Mouse (Mus musculus): ENCODE data around the gene Arntl2. TPM values are rescaled to one million over a fixed set of nuclear protein-coding genes. Genes with fewer than 3 reads are reported as not detected.

The Arntl2 gene
- total RNA-seq, 2 experiments from 2014 or later, result 8.2 to 10.2 TPM

GRCm38 (mm10) chr6:146795166-146795923 lies 510 bp upstream of the Arntl2 start:
- Histone ChIP-seq H3K4me3 (peak overlapping the region; percentile 56), H3K27ac (no peak overlapping the region)
- intact Hi-C loops (cut with DNase I), result no loop called here
- no peak for DNase-seq (ENCODE audit: extremely low spot score in 1 of 2, low spot score in 2 of 2)
- TF ChIP-seq CTCF (IDR thresholded peaks at IDR 0.05), result no peak; the same call in 1 of the 2 replicates

DNA sequence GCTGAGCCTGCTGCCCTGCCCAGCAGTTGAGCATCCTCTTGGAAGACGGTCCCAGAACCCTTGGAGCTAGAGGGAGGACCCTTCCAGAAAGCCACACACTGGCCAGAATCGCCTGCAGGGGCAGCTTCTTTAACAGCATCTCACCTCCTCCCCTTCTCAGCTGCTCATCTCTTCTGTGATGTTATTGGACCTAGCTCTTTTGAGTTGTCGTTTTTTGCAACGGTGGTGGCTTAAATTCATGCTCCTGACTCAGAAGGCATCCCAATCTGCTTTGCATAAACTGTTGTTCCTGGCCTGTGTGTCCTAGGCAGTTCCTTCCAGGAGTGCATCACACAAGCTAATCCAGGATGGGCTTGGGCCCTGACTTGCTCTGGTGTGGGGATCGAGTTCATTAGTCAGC lies 1.6 kb downstream of the Arntl2 start:
- TF ChIP-seq CTCF (IDR thresholded peaks at IDR 0.05), result no peak
- no peak overlapping the region for H3K4me3 ChIP-seq
- DNase-seq (ENCODE audit: extremely low spot score in 1 of 2, low spot score in 2 of 2), result peak in 1 of 2 experiments; percentile 6
- intact Hi-C loops (cut with DNase I), result no loop called here
- no peak overlapping the region for H3K27ac ChIP-seq

GRCm38 (mm10) chr6:146809991-146810390 lies 14.1 kb downstream of the Arntl2 start:
- intact Hi-C loops (cut with DNase I), result no loop called here
- Histone ChIP-seq H3K4me3 (no peak overlapping the region), H3K27ac (no peak overlapping the region)
- DNase-seq (ENCODE audit: extremely low spot score in 1 of 2, low spot score in 2 of 2), result no peak
- no peak for TF ChIP-seq CTCF (IDR thresholded peaks at IDR 0.05)

- Histone ChIP-seq H3K27ac (no peak overlapping the region), H3K4me3 (no peak overlapping the region)
- intact Hi-C loops (cut with DNase I), result no loop called here
- no peak for DNase-seq (ENCODE audit: extremely low spot score in 1 of 2, low spot score in 2 of 2)
- TF ChIP-seq CTCF (IDR thresholded peaks at IDR 0.05), result no peak
Measured at GRCm38 (mm10) chr6:146813007-146813406, 17.2 kb downstream of the Arntl2 start.

DNA sequence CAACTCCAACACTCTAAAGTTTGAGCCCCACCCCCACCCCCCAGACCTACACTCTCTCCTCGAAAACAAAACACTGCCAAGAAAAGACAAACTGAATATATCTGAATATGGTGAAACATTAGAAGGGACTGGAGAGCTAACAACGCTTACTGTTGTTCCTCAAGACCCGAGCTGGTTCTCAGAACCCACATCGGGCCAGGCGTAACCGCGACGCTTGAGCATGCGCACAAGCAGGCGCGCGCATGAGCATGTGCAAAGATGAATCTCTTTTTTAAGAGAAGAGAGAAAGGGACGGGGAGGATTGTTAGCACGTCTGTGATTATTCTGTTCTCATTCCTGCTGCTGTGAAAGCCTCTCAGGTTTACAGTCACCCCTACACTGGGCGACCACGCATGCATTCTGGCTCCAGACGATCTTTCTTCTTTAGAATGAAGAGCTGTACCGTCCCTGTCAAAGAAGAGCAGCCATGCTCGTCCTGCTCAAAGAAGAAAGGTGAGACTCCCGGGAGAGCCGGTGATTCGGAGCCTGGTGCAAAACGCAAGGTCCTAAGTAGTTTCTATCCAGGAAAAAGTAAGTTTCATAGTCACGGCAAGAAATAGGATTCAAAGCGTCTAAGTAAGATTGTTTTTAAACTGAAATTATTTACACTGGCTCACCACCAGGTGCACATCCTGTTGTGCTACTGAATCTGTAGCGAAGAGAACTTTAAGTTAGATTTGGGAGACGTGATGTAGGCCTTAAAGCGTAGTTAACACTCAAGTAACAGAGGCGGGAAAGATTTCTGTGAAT lies 24.5 kb downstream of the Arntl2 start:
- intact Hi-C loops (cut with DNase I), result loop anchor here (10.0 kb wide), 2 partner anchors 994 to 1134 kb away; no protein-coding TSS in a partner anchor
- TF ChIP-seq CTCF (IDR thresholded peaks at IDR 0.05), result no peak; the same call in none of the 2 replicates
- Histone ChIP-seq H3K27ac (no peak overlapping the region), H3K4me3 (no peak overlapping the region)
- no peak for DNase-seq (ENCODE audit: extremely low spot score in 1 of 2, low spot score in 2 of 2)

DNA sequence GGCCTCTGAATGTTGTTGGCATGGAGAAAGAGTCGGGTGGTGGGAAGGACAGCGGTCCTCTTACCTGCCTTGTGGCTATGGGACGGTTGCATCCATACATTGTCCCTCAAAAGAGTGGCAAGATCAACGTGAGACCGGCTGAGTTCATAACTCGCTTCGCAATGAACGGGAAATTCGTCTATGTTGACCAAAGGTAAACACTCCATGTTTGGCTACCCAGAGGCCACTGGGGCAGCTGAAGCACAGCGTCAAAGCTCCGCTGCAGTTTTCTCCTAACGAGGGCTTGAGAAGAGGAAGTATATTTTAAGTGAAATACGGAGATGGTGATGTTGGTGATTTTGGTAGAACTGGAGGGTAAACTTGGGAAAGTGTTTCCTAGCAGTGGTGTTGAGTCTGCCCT lies 26.1 kb downstream of the Arntl2 start:
- Histone ChIP-seq H3K4me3 (no peak overlapping the region), H3K27ac (no peak overlapping the region)
- TF ChIP-seq CTCF (IDR thresholded peaks at IDR 0.05), result no peak
- intact Hi-C loops (cut with DNase I), result loop anchor here (10.0 kb wide), 2 partner anchors 993 to 1133 kb away; no protein-coding TSS in a partner anchor
- DNase-seq (ENCODE audit: extremely low spot score in 1 of 2, low spot score in 2 of 2), result no peak

- DNase-seq (ENCODE audit: extremely low spot score in 1 of 2, low spot score in 2 of 2), result peak; percentile 51 to 73
- intact Hi-C loops (cut with DNase I), result loop anchor here (2.0 to 10.0 kb wide), 4 partner anchors 140 to 1130 kb away; no protein-coding TSS in a partner anchor
- TF ChIP-seq CTCF (IDR thresholded peaks at IDR 0.05), result peak; percentile 91
- Histone ChIP-seq H3K4me3 (no peak overlapping the region), H3K27ac (no peak overlapping the region)
Measured at GRCm38 (mm10) chr6:146824727-146825486, 29.1 kb downstream of the Arntl2 start.

DNA sequence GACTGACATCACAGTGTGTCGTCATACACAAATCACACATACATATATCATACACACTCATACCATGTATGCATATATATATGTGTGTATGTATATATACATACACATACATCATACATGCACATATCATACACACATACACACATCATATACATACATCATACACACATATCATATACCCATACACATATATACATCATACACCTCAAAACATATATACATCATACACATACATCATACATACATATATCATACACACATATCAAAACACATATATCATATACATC lies 29.6 kb downstream of the Arntl2 start:
- no peak overlapping the region for H3K27ac ChIP-seq
- no peak for DNase-seq (ENCODE audit: extremely low spot score in 1 of 2, low spot score in 2 of 2)
- intact Hi-C loops (cut with DNase I), result loop anchor here (2.0 to 10.0 kb wide), 4 partner anchors 139 to 1129 kb away; no protein-coding TSS in a partner anchor
- H3K4me3 ChIP-seq, result no peak overlapping the region
- TF ChIP-seq CTCF (IDR thresholded peaks at IDR 0.05), result no peak

GRCm38 (mm10) chr6:146831320-146831719 lies 35.5 kb downstream of the Arntl2 start:
- DNase-seq (ENCODE audit: extremely low spot score in 1 of 2, low spot score in 2 of 2), result no peak
- Histone ChIP-seq H3K4me3 (no peak overlapping the region), H3K27ac (no peak overlapping the region)
- intact Hi-C loops (cut with DNase I), result no loop called here
- TF ChIP-seq CTCF (IDR thresholded peaks at IDR 0.05), result no peak

DNA sequence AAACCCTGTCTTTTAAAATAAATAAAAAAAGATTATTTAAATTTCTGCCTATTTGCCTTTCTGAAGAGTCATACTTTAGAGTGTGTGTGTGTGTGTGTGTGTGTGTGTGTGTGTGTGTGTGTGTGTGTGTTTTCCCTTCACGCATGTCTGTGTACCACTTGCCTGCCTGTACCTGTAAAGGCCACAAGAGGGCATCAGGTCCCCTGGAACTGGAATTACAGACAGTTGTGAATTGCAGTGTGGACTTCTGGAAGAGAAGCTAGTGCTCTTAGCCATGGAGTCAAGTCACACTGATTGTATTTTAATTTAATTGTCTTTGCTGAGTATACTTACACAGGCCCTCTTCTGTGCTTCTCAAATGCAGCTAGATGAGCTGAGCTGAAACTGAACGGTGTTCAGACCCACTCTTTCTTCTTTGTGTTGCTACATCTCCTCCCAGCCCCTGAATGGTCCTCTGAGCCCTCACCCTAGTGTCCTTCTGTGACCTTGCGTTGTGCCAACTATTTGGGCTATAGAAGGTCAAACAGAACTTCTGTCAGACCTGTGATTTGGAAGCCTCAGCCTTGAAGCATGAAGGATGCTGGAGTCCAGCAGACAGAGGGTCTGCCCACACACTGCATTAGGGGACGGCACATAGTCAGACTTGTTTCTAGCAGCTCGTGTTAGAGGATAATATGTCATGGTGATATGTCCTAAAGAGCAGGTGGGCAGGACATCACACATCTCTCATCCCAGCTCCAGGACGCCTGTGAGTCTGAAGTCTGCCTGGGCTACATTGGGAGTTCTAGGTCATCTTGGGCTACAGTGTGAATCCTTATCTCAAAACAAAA lies 37.8 kb downstream of the Arntl2 start:
- intact Hi-C loops (cut with DNase I), result loop anchor here (1.0 to 2.0 kb wide), 2 partner anchors 128 to 161 kb away; no protein-coding TSS in a partner anchor
- Histone ChIP-seq H3K4me3 (no peak overlapping the region), H3K27ac (no peak overlapping the region)
- peak; percentile 57 for TF ChIP-seq CTCF (IDR thresholded peaks at IDR 0.05)
- DNase-seq (ENCODE audit: extremely low spot score in 1 of 2, low spot score in 2 of 2), result peak; percentile 39 to 40

DNA sequence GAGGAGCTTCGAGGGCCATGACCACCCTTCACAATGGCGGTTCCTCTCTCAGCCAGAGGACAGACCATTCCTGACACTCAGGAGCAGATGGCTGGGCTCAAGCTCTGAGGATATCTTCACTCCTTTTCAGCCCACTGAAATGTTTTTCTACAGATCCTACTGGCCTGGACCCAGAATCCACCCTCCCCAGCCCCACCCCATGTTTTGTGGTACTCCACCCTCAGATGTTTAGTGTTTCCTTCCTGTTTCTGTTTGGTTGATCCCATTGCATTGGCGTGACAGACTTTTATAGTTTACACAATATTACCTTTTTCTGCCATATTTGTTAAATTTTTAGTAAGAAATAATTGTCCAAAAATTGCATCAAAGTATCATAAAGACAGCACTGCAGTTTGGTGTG lies 38.5 kb downstream of the Arntl2 start:
- no peak overlapping the region for H3K27ac ChIP-seq
- intact Hi-C loops (cut with DNase I), result loop anchor here (2.0 kb wide), 1 partner anchor 160 kb away; no protein-coding TSS in a partner anchor
- DNase-seq (ENCODE audit: extremely low spot score in 1 of 2, low spot score in 2 of 2), result no peak
- no peak overlapping the region for H3K4me3 ChIP-seq
- TF ChIP-seq CTCF (IDR thresholded peaks at IDR 0.05), result no peak
